Mouse (Mus musculus) MEL (cell line): ENCODE measurements around the gene Igsf21. TPM values are rescaled to one million over a fixed set of nuclear protein-coding genes. Genes with fewer than 3 reads are reported as not detected.

Experiments
- DNase-seq: peaks from one replicate; pipeline ENCODE4 v3.0.0; 2011; ENCODE audit warnings: low read depth, low spot score
- H3K27ac ChIP-seq: 2 replicates; pipeline ENCODE4 v1.5.1; 2012; ENCODE audit warnings: low read depth, mild to moderate bottlenecking, control low read depth, low read length, moderate library complexity; ENCODE audit not compliant: control insufficient read depth
- H3K27me3 ChIP-seq, 2 experiments: fragments of 150-350 bp in 1 of 2; sonication (generic) in 1 of 2; 2 replicates each; pipeline ENCODE4 v1.6.1; 2012; ENCODE audit warnings: low read length in 2 of 2, mild to moderate bottlenecking in 2 of 2, improper control_type of control experiment in 1 of 2, moderate library complexity in 1 of 2; ENCODE audit not compliant: insufficient read depth in 2 of 2, control insufficient read depth in 1 of 2
- H3K36me3 ChIP-seq, 2 experiments: 2 replicates each; pipeline ENCODE4 v1.6.1; 2012 to 2014; ENCODE audit warnings: low read length in 2 of 2, improper control_type of control experiment in 1 of 2, inconsistent platforms in 1 of 2, mild to moderate bottlenecking in 1 of 2; ENCODE audit not compliant: insufficient read depth in 2 of 2, control insufficient read depth in 1 of 2
- H3K4me1 ChIP-seq, 2 experiments: fragments of 150-350 bp in 1 of 2; sonication (generic) in 1 of 2; 2 replicates each; pipeline ENCODE4 v1.6.1; 2012; ENCODE audit warnings: low read length in 2 of 2, improper control_type of control experiment in 1 of 2, mild to moderate bottlenecking in 1 of 2; ENCODE audit not compliant: insufficient read depth in 2 of 2, control insufficient read depth in 1 of 2
- H3K4me3 ChIP-seq, 2 experiments: fragments of 150-350 bp in 1 of 2; sonication (generic) in 1 of 2; 2 replicates each; pipeline ENCODE4 v1.5.1; 2012; ENCODE audit warnings: low read depth in 2 of 2, low read length in 2 of 2, mild to moderate bottlenecking in 2 of 2, moderate library complexity in 2 of 2, control low read depth in 1 of 2, improper control_type of control experiment in 1 of 2; ENCODE audit not compliant: control insufficient read depth in 1 of 2, insufficient read depth in 1 of 2
- H3K79me2 ChIP-seq: 2 replicates; pipeline ENCODE4 v1.6.1; 2012; ENCODE audit warnings: mild to moderate bottlenecking, low read length, moderate library complexity; ENCODE audit not compliant: control insufficient read depth, poor library complexity, insufficient read depth
- H3K9ac ChIP-seq: 2 replicates; pipeline ENCODE4 v1.6.1; 2012; ENCODE audit warnings: low read depth, mild to moderate bottlenecking, control low read depth, low read length, moderate library complexity; ENCODE audit not compliant: control insufficient read depth, poor library complexity, severe bottlenecking
- H3K9me3 ChIP-seq: fragments of 150-350 bp; sonication (generic); replicated peaks from 2 replicates; pipeline ENCODE4 v1.6.1; 2012; ENCODE audit warnings: mild to moderate bottlenecking, low read length, improper control_type of control experiment, moderate library complexity; ENCODE audit not compliant: insufficient read depth
- BHLHE40 ChIP-seq: IDR thresholded peaks from 2 replicates; pipeline ENCODE4 v1.6.1; 2012; ENCODE audit warnings: low read depth, mild to moderate bottlenecking, inconsistent platforms, low read length, improper control_type of control experiment, borderline replicate concordance
- CTCF ChIP-seq, 3 experiments: IDR thresholded peaks in 2 of 3; conservative IDR thresholded peaks in 1 of 3; 2 replicates each; pipeline ENCODE4 v1.5.1; 2011 to 2012; ENCODE audit warnings: low read length in 3 of 3, low read depth in 2 of 3, mild to moderate bottlenecking in 2 of 3, improper control_type of control experiment in 1 of 3, inconsistent platforms in 1 of 3, mixed read lengths in 1 of 3, moderate library complexity in 1 of 3; ENCODE audit not compliant: control insufficient read depth in 1 of 3, insufficient read depth in 1 of 3, poor library complexity in 1 of 3, severe bottlenecking in 1 of 3
- ETS1 ChIP-seq: IDR thresholded peaks from 2 replicates; pipeline ENCODE4 v1.6.1; 2012; ENCODE audit warnings: low read depth, mild to moderate bottlenecking, inconsistent platforms, low read length, improper control_type of control experiment, moderate library complexity
- GABPA ChIP-seq: IDR thresholded peaks from 2 replicates; pipeline ENCODE4 v1.6.1; 2012; ENCODE audit warnings: low read depth, mild to moderate bottlenecking, inconsistent platforms, low read length, improper control_type of control experiment, moderate library complexity
- GATA1 ChIP-seq: IDR thresholded peaks from 2 replicates; pipeline ENCODE4 v1.6.1; 2011; ENCODE audit warnings: low read depth, low read length, improper control_type of control experiment
- HCFC1 ChIP-seq: IDR thresholded peaks from 2 replicates; pipeline ENCODE4 v1.6.1; 2012; ENCODE audit warnings: low read depth, mild to moderate bottlenecking, inconsistent platforms, low read length, improper control_type of control experiment, moderate library complexity
- JUND ChIP-seq: IDR thresholded peaks from 2 replicates; pipeline ENCODE4 v1.6.1; 2011; ENCODE audit warnings: low read depth, mild to moderate bottlenecking, improper control_type of control experiment, low read length
- KAT2A ChIP-seq: conservative IDR thresholded peaks from 2 replicates; pipeline ENCODE4 v1.6.1; 2012; ENCODE audit warnings: low read depth, low read length, improper control_type of control experiment, inconsistent platforms
- MAFK ChIP-seq: IDR thresholded peaks from 2 replicates; pipeline ENCODE4 v1.6.1; 2011; ENCODE audit warnings: low read depth, mild to moderate bottlenecking, low read length, improper control_type of control experiment, borderline replicate concordance
- MAZ ChIP-seq: IDR thresholded peaks from 2 replicates; pipeline ENCODE4 v1.6.1; 2012; ENCODE audit warnings: low read depth, mild to moderate bottlenecking, inconsistent platforms, low read length, improper control_type of control experiment
- MYC ChIP-seq: IDR thresholded peaks from 2 replicates; pipeline ENCODE4 v1.6.1; 2011; ENCODE audit warnings: low read depth, mild to moderate bottlenecking, low read length, improper control_type of control experiment, moderate library complexity
- NELFE ChIP-seq: IDR thresholded peaks from 2 replicates; pipeline ENCODE4 v1.6.1; 2011; ENCODE audit warnings: low read depth, low read length, improper control_type of control experiment
- NRF1 ChIP-seq: IDR thresholded peaks from 2 replicates; pipeline ENCODE4 v1.6.1; 2014; ENCODE audit warnings: low read depth, mild to moderate bottlenecking, inconsistent platforms, low read length, improper control_type of control experiment, moderate library complexity; ENCODE audit not compliant: poor library complexity, insufficient read depth, severe bottlenecking
- POLR2AphosphoS2 ChIP-seq: IDR thresholded peaks from 2 replicates; pipeline ENCODE4 v1.6.1; 2011; ENCODE audit warnings: low read length, improper control_type of control experiment
- POLR2AphosphoS5 ChIP-seq: IDR thresholded peaks from 2 replicates; pipeline ENCODE4 v1.6.1; 2012; ENCODE audit warnings: low read depth, borderline replicate concordance, mild to moderate bottlenecking, inconsistent platforms, low read length, moderate library complexity, mixed read lengths
- SMC3 ChIP-seq: IDR thresholded peaks from 2 replicates; pipeline ENCODE4 v1.6.1; 2011; ENCODE audit warnings: low read depth, low read length, improper control_type of control experiment
- UBTF ChIP-seq: IDR thresholded peaks from 2 replicates; pipeline ENCODE4 v1.6.1; 2012; ENCODE audit warnings: low read depth, mild to moderate bottlenecking, inconsistent platforms, low read length, improper control_type of control experiment, moderate library complexity, borderline replicate concordance; ENCODE audit not compliant: insufficient read depth
- USF1 ChIP-seq: IDR thresholded peaks from 2 replicates; pipeline ENCODE4 v1.6.1; 2014; ENCODE audit warnings: low read depth, mild to moderate bottlenecking, inconsistent platforms, low read length, improper control_type of control experiment, moderate library complexity
- USF2 ChIP-seq, 2 experiments: IDR thresholded peaks; 2 replicates each; pipeline ENCODE4 v1.6.1; 2011 to 2012; ENCODE audit warnings: improper control_type of control experiment in 2 of 2, low read length in 2 of 2, borderline replicate concordance in 1 of 2, inconsistent platforms in 1 of 2, low read depth in 1 of 2, mild to moderate bottlenecking in 1 of 2; ENCODE audit not compliant: insufficient read depth in 1 of 2
- ZKSCAN1 ChIP-seq: IDR thresholded peaks from 2 replicates; pipeline ENCODE4 v1.6.1; 2012; ENCODE audit warnings: low read depth, mild to moderate bottlenecking, inconsistent platforms, low read length, improper control_type of control experiment, moderate library complexity
- ZMIZ1 ChIP-seq: IDR thresholded peaks from 2 replicates; pipeline ENCODE4 v1.6.1; 2012; ENCODE audit warnings: low read depth, mild to moderate bottlenecking, inconsistent platforms, low read length, improper control_type of control experiment, moderate library complexity
- ZNF384 ChIP-seq: IDR thresholded peaks from 2 replicates; pipeline ENCODE4 v1.6.1; 2012; ENCODE audit warnings: low read depth, mild to moderate bottlenecking, inconsistent platforms, low read length, improper control_type of control experiment
- polyA plus RNA-seq, 2 experiments: library from polyadenylated mRNA; stranded (reverse) in 1 of 2; unstranded in 1 of 2; fragments of >175 nt in 1 of 2; fragments of >200 nt in 1 of 2; gene quantifications; 2 replicates each; pipeline versions ENCODE4 v1.2.1 to v1.2.4; 2012; ENCODE audit warnings: low replicate concordance in 2 of 2, low read depth in 1 of 2; ENCODE audit not compliant: insufficient read length in 2 of 2, insufficient read depth in 1 of 2, missing spikeins in 1 of 2
- total RNA-seq: library from RNA; depleted of rRNA; stranded (reverse); fragments of 300-350 nt; gene quantifications from 2 replicates; pipeline ENCODE4 v1.2.3, GENCODE M21; 2012

The Igsf21 gene
- total and polyA plus RNA-seq, 3 experiments = not detected

- Histone ChIP-seq H3K79me2 (no peaks in the 10 kb centered on the region), H3K36me3 (no peaks in the 10 kb centered on the region), H3K4me3 (no peak overlapping the region), H3K27me3 (no peaks in the 10 kb centered on the region), H3K9ac (no peak overlapping the region), H3K9me3 (no peaks in the 10 kb centered on the region), H3K4me1 (no peaks in the 10 kb centered on the region), H3K27ac (no peak overlapping the region)
- no peak for DNase-seq
- TF ChIP-seq ZNF384 = no peak
- no peak for TF ChIP-seq POLR2AphosphoS5
- TF ChIP-seq NELFE = no peak
- TF ChIP-seq KAT2A = no peak
- TF ChIP-seq ETS1 = no peak
- no peak for TF ChIP-seq MYC
- no peak for TF ChIP-seq NRF1
- TF ChIP-seq GABPA = no peak
- TF ChIP-seq USF1 = no peak
- TF ChIP-seq MAZ = no peak
- no peak for TF ChIP-seq MAFK
- no peak for TF ChIP-seq UBTF
- TF ChIP-seq JUND = no peak
These were observed 129.3 kb downstream of the Igsf21 start for GRCm38 (mm10) chr4:140117275-140117691.

GRCm38 (mm10) chr4:140115756-140116155 is 130.8 kb downstream of the Igsf21 start:
- H3K27ac ChIP-seq = no peak overlapping the region
- no peaks in the 10 kb centered on the region for H3K27me3 ChIP-seq
- H3K4me1 ChIP-seq = no peaks in the 10 kb centered on the region
- H3K9me3 ChIP-seq = no peaks in the 10 kb centered on the region
- no peak overlapping the region for H3K4me3 ChIP-seq
- DNase-seq = no peak
- H3K36me3 ChIP-seq = no peaks in the 10 kb centered on the region
- no peaks in the 10 kb centered on the region for H3K79me2 ChIP-seq
- TF ChIP-seq GATA1 (no peak), KAT2A (no peak), ZKSCAN1 (no peak), GABPA (no peak), ZMIZ1 (no peak), BHLHE40 (no peak), CTCF (IDR thresholded peaks at IDR 0.05 in 2 of 3, conservative IDR thresholded peaks at IDR 0.05 in 1 of 3; ENCODE audit: control insufficient read depth in 1 of 3, insufficient read depth in 1 of 3, low read depth in 2 of 3, low read length in 3 of 3, poor library complexity in 1 of 3, severe bottlenecking in 1 of 3) (no peak), HCFC1 (no peak), POLR2AphosphoS2 (no peak), UBTF (no peak), USF2 (IDR thresholded peaks at IDR 0.05; ENCODE audit: borderline replicate concordance in 1 of 2, insufficient read depth in 1 of 2, low read depth in 1 of 2, low read length in 2 of 2) (no peak), SMC3 (no peak)
- TF ChIP-seq, all 39 proteins: peak for 0
- H3K9ac ChIP-seq = no peak overlapping the region
